Mouse (Mus musculus): ENCODE measurements around the gene Ccar1.
"Not testable (repeated sequence)": the region's sequence is repeated elsewhere in the genome, so short reads cannot be mapped to it uniquely, and the experiment has no call there.

The Ccar1 gene

DNA sequence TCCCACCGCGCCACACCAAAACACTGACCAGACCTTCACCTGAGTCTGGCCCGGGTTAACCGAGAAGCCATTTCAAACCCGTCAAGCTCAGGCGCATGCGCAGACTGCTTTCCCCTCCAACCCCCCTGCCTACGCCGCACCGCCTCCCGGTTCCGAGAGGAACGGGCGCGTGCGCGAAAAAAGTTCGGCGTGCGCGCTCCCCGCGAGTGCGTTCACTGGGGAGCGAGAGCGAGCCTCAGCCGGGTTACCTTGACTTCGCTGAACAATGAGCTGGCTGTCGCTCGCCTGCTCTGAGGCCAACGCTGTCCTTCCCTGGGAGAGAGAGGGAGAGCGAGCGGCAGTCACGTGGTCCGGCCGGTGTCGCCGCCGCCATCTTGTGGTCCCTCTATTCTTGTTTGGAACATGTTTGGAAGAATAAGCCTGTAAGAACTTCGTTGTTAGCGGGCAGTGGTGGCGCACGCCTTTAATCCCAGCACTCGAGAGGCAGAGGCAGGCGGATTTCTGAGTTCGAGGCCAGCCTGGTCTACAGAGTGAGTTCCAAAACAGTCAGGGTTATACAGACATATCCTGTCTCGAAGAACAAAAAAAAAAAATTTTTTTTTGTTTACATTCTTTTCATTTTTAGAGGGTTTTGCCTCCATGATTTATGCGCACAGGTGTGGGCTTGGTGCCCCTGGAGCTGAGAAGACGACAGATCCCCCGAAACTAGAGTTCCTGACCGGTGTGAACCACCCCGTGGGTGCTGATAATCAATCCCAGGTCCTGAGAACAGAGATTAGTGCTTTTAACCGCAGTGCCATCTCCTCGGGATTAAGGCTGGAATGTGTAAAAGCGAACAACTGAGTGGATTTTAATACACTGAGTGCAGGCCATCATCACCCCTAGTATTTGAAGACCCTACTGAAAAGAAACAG is at the start of gene Ccar1:
Gene Ccar1, minus strand, starts transcription at position 110 of the 914 bp plus-strand sequence.
- DNase-seq = peak; percentile 99

DNA sequence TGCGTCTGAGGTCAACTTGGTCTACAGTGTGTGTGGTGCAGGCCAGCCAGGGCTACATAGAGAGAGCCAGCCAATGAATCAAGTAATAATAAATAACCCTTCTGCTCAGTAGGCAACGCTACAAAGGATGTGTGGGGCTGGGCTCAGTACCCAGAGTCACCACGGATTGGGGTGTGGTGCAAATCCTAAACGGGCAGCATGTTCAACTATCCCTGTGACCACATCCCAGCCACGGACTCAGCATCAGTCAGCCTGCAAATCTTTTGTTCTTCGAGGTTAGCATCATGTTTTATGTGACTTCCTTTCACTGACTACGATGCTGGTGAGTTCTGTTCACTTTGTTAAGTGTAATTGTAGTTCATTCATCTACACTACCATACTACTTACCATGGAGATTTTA is 48.6 kb upstream of the Ccar1 start:
- DNase-seq = no peak

DNA sequence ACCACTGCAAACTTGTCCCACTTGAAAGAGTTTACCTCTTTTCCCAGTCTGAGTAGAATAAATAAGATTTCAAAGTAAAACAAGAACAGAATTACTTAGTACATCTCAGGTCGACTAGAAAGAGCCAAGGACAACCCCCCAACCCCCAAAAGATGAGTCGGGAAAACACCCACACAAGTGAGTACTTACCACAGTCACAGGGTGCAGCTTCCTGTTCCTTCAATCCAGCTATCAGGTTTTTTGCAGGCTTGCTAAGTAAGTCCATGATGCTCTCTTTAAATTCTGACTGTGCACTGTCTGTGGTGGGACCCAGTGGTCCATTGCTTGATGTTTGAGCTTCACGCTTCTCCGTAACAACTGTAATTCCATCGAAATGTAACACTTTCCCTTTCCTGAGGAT is 45.9 kb upstream of the Ccar1 start:
- no peak for DNase-seq

DNA sequence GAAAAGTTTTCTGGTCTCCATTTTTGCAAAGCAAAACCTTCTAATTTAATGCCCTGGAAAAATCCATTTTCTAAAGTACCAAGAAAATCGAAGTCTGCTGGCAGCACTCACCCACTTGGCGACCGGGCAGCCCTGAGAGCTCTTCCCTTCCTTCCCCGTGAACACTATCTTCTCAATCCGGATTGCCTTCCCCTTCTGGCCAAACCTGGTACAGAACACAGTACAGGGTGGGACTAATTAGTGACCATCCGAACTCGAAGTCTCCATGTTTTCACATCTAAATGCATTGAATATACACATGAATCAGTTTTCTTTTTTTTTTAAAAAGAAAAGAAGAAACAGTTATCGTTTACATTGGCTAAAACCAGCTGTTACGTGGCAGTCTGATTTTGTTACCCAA is 40.7 kb upstream of the Ccar1 start:
- no peak for DNase-seq

DNA sequence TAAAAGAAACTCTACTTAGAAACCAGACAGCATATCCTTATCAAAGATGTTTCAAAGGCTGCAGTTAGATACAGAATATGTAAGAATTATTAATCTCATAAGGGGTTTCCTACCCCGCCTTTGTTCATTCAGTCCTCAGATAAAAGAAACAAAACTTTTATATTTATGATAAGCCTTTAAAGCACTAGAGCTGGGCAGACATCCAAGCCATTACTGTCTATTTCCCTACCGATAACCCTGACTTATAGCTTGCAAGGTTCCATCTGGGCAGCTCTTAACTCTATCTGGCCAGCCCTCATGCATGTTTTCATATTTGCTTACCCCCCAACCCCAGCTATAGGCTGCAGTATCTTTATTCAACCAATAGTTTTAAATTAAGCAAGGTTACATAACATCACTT is 39.5 kb upstream of the Ccar1 start:
- DNase-seq = no peak

DNA sequence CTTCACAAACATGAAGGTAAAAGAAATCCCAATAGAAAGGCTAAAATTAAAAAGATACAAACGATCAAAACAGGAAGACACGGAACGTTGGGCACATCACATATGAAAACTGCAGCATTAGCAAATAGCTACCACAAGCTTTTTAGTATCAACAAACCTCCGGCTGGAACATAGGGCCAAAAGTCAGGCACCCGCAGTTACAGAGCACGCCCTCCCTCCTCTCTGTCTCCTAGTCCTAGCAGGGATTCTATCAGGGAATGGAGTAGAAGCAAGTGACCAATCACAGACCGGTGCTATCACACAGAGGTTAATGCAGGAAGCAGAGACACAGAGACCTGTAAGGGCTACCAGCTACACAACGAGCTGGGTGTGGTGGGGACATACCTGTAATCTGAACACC is 32.4 kb upstream of the Ccar1 start:
- DNase-seq = peak; percentile 77

DNA sequence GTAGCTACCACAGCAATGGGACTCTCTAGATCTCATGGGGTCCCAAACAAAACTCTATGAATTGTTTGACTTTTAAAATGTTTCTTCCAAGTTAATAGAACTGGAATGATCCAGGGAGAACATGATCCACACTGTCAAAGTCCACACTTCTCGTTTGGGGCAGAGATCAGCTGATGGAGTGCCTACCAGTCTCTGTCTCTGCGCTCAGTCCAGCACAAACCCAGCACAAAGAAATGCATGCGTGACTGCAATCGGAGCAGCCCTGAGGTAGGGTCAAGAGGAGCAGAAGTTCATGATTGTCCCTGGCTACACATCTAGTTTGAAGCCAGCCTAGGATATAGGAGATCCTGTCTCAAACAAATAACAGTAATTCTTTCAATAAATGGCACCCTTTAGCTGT is 31.3 kb upstream of the Ccar1 start:
- DNase-seq = peak; percentile 57

DNA sequence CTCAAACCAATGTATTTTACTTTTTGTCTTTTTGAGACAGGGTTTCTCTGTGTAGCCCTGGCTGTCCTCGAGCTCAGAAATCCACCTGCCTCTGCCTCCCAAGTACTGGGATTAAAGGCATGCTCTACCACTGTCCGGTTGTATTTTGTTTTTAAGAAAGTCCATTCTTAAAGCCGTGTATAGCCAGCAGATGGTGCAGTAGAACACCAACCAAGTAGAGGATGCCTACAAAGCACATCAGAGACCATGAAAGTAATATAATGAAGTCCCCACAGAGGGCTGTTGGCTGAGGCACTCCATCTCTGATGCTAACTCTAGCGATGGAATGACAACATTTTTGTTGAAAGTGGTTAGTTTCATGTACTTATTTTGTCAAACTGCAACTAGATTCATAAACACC is 17.9 kb upstream of the Ccar1 start:
- DNase-seq = peak; percentile 33

DNA sequence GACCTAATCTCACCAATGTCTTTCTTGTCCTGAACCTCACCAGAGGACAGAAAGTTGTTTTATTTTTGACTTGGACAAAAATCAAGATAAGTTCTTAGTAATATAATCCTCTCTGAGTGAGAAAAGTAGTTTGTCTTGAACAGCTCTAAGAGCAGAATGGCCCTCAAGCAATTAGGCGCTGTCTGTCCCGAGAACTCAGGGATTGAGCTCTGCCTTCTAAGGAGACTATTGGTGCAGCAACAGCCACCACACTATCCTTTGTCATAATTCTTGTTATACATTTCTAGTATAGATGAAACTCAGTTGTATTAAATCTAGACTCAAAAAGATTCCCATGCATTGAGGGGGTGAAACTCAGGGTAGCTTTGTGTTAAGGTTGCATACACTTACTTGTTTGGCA is 16.7 kb upstream of the Ccar1 start:
- no peak for DNase-seq

DNA sequence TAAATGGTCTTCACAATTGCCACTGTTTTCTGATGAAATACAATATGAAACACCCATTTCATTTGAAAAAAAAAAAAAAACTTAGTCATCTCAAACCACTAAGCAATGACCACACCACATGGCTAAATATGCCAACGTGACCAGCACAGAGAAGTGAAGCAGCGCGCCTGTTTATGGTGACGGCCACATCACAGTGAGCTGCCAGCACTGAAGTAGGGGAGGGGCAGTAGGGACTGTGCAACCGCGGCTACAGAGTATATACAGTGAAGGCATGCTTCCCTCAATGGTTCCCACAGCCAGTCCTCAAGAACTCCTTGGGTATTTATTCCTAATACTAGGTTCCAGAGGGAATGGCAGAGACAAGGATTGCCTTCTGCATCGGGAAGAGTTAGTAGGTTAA is 16.2 kb upstream of the Ccar1 start:
- DNase-seq = no peak

DNA sequence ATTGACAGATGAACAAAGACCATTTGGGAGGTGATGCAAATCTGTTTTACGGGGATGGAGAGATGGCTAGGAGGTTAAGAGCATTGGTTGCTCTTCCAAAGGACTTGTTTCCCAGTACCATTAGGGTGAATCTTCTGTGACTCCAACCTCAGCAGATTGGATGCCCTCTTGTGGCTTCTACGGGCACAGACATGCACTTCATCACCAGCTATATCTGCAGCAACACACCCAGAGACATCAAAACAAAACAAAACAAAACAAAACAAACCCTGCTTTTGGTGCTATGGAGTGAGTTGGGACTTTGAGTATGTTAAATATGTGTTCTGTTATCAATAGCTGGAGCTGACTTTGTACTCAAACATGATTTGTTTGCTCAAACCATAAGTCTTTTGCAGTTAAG is 12.0 kb upstream of the Ccar1 start:
- no peak for DNase-seq

DNA sequence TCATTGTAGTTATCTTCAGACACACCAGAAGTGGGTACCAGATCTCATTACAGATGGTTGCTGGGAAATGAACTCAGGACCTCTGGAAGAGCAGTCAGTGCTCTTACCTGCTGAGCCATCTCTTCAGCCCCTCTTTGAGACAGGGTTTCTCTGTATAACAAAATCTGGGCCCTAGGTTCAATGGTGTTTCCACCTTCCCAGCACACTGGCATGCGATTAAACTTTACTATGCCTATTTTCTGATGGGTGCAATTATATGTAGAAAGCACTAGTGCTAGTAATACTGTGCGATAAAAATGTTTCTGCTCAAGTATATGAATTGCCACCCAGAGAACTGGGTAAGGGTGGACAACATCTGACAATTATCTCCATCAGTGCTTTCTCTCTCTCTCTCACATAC is 11.2 kb upstream of the Ccar1 start:
- DNase-seq = no peak

DNA sequence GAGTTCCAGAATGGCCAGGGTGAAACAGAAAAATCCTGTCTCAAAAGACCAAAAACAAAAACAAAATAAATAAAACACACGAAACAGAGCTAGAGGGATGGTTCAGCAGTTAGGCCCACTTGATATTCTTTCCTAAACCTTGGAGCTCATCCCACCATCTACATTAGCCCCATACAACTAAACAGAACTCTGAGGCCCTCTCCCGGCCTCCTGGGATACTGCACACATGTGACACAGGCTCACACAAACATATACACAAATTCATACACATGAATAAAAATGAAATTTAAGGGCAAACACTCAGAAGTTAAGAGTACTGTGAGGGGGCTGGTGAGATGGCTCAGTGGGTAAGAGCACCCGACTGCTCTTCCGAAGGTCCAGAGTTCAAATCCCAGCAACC is 2.1 kb upstream of the Ccar1 start:
- DNase-seq = no peak

DNA sequence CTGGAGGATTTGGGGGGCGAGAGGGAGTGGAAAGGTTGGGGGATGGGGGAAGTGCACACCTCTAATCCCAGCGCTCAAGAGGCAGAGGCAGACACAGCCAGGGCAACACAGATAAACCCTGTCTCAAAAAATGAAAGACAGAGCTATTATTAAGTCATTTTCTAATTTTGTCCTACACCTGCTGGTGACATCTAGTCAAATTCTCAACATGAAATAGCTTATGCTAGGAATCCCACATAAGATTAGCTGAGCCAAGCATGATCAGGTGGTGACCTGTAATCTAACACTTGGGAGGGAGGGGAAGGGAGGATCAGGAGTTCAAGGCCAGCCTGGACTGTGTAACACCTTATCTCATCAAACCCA is 986 bp upstream of the Ccar1 start:
- DNase-seq = no peak

DNA sequence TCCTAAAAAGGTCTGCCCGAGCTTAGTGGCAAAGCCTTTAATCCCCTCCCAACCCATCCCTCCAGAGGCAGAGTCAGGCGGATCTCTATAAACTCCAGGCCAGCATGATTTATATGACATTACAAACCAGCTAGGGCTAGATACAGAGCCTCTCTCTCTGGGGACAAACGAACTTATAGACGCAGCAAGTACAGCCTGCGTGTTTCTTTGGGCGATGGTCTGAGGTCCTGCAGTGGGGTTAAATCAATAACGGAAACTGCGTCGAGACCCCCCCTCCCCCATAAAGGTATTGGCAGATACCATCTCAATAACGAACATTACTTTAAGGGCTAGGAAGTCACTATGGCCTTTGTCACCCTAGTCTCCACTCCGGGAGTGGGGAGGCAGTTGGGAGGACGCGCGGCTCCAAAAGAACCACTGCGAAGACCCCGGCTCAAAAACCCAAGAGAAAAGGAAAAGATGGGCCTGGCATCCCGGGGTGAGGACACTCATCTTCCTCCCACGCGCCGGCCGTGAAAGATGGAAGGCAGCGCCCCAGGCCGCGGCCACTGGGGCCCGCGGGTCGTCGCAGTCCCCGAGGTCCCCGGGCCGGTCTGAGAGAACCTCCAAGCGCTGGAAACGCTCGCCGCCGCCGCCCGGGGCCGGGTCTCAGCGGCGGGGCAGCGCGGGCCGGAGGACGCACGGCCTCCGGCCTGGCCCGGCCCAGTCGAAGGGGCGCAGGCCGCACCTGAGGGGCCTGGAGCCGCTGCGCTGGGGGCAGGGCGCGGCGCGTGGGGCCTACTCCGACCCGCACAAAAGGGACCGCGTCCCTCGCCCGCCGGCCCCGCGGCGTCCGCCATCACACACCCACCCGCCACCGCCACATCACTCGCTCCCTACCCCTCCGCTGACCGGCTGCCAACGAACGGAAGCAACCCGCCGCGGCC is 572 bp downstream of the Ccar1 start:
- DNase-seq = no peak

DNA sequence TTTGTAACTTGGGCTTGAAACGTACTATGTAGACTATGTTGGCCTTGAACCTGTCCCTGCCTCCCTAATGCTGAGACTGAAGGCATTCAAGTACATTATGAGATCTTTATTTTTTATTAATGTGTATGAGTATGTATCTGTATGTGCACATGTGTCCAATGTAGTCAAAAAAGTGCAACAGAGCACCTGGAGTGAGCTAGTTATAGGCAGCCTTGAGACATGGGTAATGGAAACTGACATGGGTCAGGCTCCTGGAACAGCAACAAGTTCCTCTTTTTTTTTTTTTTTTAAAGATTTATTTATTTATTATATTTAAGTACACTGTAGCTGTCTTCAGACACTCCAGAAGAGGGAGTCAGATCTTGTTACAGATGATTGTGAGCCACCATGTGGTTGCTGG is 10.3 kb downstream of the Ccar1 start:
- DNase-seq = not testable (repeated sequence)

DNA sequence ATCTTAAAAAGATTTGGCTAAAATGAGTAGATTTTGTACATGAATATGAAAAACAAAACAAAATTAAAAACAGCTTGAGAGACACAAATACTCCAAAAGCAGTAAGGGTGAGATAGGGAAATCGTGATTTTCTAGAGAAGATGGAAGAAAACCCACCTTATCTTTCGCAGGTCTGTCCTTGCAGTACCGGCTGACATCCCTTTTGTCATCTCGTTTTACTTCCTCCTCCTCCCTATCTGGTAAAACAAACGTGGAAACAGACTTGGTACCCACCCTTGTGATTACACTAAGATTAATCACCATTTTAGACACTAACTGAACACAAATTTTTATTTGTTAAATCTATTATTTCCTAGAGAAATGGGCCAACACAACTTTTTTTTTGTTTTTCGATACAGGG is 41.3 kb downstream of the Ccar1 start:
- DNase-seq = no peak

DNA sequence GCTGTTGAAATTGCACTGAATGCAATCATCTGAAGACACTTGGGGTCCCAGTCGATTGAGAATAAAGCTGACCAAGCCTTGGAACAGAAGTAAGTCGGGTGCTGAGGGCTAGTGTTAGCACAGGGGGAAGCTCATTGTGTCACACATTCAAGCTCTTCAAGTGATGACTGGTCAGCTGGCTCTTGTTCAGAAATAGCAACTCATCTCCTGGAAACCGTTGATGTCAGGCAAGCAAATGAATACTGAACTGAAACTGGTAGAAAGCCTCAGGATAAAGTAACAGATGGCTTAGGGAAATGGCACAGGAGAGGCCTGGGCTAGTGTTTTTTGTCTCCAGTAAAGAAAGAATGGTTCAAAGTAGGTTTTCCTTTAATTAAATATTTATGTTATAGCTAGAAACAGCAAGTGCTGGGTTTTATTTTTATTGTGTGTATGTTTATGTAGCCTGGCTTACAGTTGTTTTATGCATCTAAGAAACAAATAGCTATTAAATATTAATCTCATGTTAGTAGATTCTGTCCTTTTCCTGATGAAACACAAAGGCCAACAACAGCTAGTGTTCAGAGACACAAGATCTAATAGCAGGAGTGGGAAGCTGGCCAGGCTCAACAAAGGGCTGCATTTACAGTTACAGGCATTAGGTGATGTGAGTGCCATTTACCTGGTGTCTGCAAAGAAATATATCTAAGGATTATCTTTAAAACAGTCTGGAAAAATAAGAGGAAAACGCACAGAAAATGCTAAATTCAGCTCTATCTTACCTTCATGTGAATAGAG is 51.9 kb downstream of the Ccar1 start:
- no peak for DNase-seq

DNA sequence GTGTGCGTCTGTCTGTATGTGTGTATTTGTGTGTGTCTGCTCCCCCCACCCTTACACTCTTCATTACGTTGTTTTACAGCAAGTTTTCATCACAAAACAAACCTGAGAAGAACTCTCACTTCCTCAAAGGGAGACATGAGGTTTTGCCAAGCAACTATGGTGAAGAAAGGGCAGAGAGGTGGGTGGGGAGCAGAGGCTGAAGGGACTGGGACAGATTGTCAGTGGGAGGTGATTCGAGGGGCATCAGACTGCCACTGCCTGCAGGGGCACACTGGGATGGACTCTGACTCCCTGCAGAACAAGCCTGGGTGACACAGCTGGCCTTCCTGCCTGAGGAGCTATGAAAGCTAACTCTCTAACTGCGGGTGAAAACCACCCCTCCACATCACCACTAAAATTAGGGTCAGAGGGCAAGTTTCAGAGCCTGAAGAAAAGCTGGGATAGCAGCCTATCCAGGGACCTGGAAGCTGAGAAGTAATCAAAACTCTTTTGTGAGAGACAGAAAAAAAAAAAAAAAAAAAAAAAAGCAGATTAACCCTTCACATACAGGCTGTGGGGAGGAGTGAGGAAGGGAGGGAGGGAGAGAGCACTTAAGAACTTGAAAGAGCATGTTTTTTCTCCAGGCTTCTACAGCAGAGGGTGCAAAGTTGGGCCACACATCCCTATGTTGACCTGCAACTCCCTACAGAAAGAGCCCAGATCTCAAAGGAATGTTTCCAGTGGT is 55.0 kb downstream of the Ccar1 start:
- DNase-seq = no peak

DNA sequence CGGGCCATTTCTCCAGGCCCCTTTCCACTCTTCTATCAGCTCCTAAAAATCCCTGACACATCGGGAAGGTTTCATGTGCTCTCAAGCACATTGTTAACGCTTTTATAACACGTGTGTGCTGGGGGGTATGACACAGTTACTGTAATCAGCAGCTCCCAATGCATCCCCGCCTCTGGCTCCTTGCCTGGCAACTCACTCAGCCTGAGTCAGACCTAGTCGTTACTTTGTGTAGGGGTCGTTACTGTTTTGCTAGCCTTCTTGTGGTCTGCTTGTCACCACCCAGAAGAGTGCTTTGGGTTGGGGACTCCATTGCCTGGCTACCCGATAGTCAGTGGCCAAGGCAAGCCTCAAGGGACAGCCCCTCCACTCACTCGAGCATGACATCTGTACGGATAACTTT is 61.3 kb downstream of the Ccar1 start:
- no peak for DNase-seq

DNA sequence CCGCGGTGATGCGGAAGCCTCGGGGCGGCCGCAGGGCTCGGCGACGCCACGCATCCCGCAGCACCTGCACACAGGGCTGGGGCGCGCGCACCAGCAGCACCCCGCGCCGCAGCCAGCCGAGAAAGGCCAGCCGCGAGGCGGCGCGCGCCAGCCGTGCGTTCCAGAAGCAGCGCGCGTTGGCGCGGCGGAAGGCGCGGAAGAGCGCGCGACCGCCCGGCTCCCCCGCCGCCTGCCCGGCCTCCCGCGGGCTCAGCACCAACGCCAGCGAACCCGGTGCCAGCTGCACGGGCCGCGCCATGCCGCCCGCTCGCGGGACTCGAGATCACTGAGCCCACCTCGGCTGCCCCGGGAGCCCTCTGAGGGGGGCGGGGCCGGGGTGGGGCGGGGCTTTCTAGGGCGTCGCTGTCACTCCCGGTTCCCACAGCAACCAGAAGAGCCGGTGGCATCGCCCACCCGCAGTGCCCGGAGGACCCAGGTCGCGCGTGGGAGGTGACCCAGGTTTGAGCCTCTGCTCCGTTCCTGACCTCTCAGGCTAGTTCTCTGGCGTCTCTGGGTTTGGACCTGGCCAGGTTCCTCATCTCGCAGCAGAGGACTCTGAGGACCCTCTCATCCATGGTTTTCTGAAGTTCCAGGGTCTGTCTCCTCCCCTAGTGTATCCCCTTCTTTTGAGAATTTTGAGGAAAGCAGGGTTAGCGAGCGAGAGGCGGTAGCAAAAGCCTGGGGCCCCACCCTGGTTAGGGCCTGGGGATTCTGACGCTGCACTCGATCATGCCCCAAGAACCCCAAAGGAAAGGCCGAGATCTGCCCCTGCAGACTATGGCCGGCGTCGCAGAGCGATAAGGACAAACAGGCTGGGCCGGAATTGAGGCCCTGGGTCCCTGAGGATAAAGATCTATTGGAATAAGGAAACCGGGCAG is 66.1 kb downstream of the Ccar1 start, which contains the start of gene Stox1:
Gene Stox1, minus strand, starts transcription at position 358 of the 917 bp plus-strand sequence.
- DNase-seq = peak; percentile 15

Measured in kidney, adult 9 months (tissue).